Mouse (Mus musculus) midbrain, postnatal 0 days (tissue): ENCODE data around the gene Kif28. TPM values are rescaled to one million over a fixed set of nuclear protein-coding genes. Genes with fewer than 3 reads are reported as not detected.

ENCODE experiments used
- ATAC-seq: fragments of 200-750 bp; cut with Nextera tagmentation; 2 replicates; pipeline ENCODE4 v1.8.0; 2017; ENCODE audit warnings: moderate number of reproducible peaks, mild to moderate bottlenecking, moderate TSS enrichment, moderate library complexity; ENCODE audit not compliant: low FRiP score
- DNase-seq: peaks from one replicate; pipeline ENCODE4 v3.0.0-alpha.2; 2015; ENCODE audit warnings: low spot score
- H3K27ac ChIP-seq: fragments of 300-500 bp; sonication (generic); 2 replicates; pipeline ENCODE4 v1.5.1; 2014; ENCODE audit warnings: low read depth, mild to moderate bottlenecking, low read length, mixed read lengths
- H3K27me3 ChIP-seq: fragments of 300-500 bp; sonication (generic); 2 replicates; pipeline ENCODE4 v1.6.1; 2014; ENCODE audit warnings: low read length, control low read depth, mixed read lengths; ENCODE audit not compliant: insufficient read depth
- H3K36me3 ChIP-seq: fragments of 300-500 bp; sonication (generic); 2 replicates; pipeline ENCODE4 v1.6.1; 2014; ENCODE audit warnings: low read length, control low read depth, mixed read lengths; ENCODE audit not compliant: insufficient read depth
- H3K4me1 ChIP-seq: fragments of 300-500 bp; sonication (generic); 2 replicates; pipeline ENCODE4 v1.6.1; 2014; ENCODE audit warnings: mild to moderate bottlenecking, control low read depth, antibody characterized with exemption, low read length, mixed read lengths; ENCODE audit not compliant: insufficient read depth
- H3K4me2 ChIP-seq: fragments of 300-500 bp; sonication (generic); 2 replicates; pipeline ENCODE4 v1.6.1; 2014; ENCODE audit warnings: low read depth, mild to moderate bottlenecking, low read length, mixed read lengths; ENCODE audit not compliant: poor library complexity, severe bottlenecking
- H3K4me3 ChIP-seq: fragments of 300-500 bp; sonication (generic); 2 replicates; pipeline ENCODE4 v1.5.1; 2014; ENCODE audit warnings: low read depth, mild to moderate bottlenecking, low read length, moderate library complexity
- H3K9ac ChIP-seq: fragments of 300-500 bp; sonication (generic); replicated peaks from 2 replicates; pipeline ENCODE4 v1.6.1; 2014; ENCODE audit warnings: mild to moderate bottlenecking, low read length, moderate library complexity, mixed read lengths; ENCODE audit not compliant: poor library complexity, severe bottlenecking
- H3K9me3 ChIP-seq: fragments of 300-500 bp; sonication (generic); 2 replicates; pipeline ENCODE4 v1.6.1; 2016; ENCODE audit warnings: low read length, control low read depth
- CTCF ChIP-seq: IDR thresholded peaks from 2 replicates; pipeline ENCODE4 v1.5.1; 2016; ENCODE audit warnings: antibody characterized with exemption, mild to moderate bottlenecking
- WGBS: fragments of 180-500 bp; shearing (Covaris S2); extraction: QIAGEN DNeasy Blood & Tissue Kit; methylation state at CpG from one replicate; pipeline ENCODE4 v1.1.7; 2014; 5-methylcytosine and 5-hydroxymethylcytosine counted together
- polyA plus RNA-seq: library from polyadenylated mRNA; unstranded; fragments of >200 nt; fragmentation: Nextera tagmentation; extraction: Ambion mirVana; gene quantifications from 2 replicates; pipeline ENCODE4 v1.2.1, GENCODE M21; 2015
- total RNA-seq: library from RNA; depleted of rRNA; stranded (reverse); fragments of >200 nt; gene quantifications from 2 replicates; pipeline ENCODE4 v1.2.3, GENCODE M21; 2014

Kif28 gene
- total and polyA plus RNA-seq, 2 experiments from 2014 or later = 0.22 TPM; not detected in 1

GRCm38 (mm10) chr1:179760086-179760485, 15.0 kb upstream of the Kif28 start:
- ATAC-seq (no peak), DNase-seq (no peak)
- no peak overlapping the region for H3K4me2 ChIP-seq
- H3K27me3 ChIP-seq = no peaks in the 10 kb centered on the region
- no peak for TF ChIP-seq CTCF
- no peak overlapping the region for H3K4me3 ChIP-seq
- H3K4me1 ChIP-seq = no peaks in the 10 kb centered on the region
- WGBS = 94% methylated on average over 5 of the region's 5 CpGs
- H3K9me3 ChIP-seq = no peaks in the 10 kb centered on the region
- no peak overlapping the region for H3K9ac ChIP-seq
- H3K27ac ChIP-seq = no peak overlapping the region
- peaks cover 40% of the 10 kb centered on the region for H3K36me3 ChIP-seq

GRCm38 (mm10) chr1:179756477-179756876, 11.4 kb upstream of the Kif28 start:
- Histone ChIP-seq H3K9me3 (no peaks in the 10 kb centered on the region), H3K9ac (no peak overlapping the region), H3K4me3 (no peak overlapping the region), H3K27ac (no peak overlapping the region), H3K4me2 (no peak overlapping the region), H3K4me1 (no peaks in the 10 kb centered on the region), H3K36me3 (peaks cover 50% of the 10 kb centered on the region), H3K27me3 (no peaks in the 10 kb centered on the region)
- ATAC-seq (no peak), DNase-seq (no peak)
- no peak for TF ChIP-seq CTCF

- H3K36me3 ChIP-seq = peaks cover 32% of the 10 kb centered on the region
- no peak overlapping the region for H3K4me2 ChIP-seq
- H3K9ac ChIP-seq = no peak overlapping the region
- H3K4me3 ChIP-seq = no peak overlapping the region
- 94% methylated on average over 8 of the region's 8 CpGs for WGBS
- no peak for TF ChIP-seq CTCF
- no peak overlapping the region for H3K27ac ChIP-seq
- no peak for DNase-seq
- H3K27me3 ChIP-seq = no peaks in the 10 kb centered on the region
- ATAC-seq = no peak
- no peaks in the 10 kb centered on the region for H3K9me3 ChIP-seq
- H3K4me1 ChIP-seq = no peaks in the 10 kb centered on the region
These were observed 7.9 kb upstream of the Kif28 start for GRCm38 (mm10) chr1:179753006-179753405.

GRCm38 (mm10) chr1:179752276-179752675, 7.2 kb upstream of the Kif28 start:
- no peaks in the 10 kb centered on the region for H3K4me1 ChIP-seq
- H3K36me3 ChIP-seq = peaks cover 32% of the 10 kb centered on the region
- ATAC-seq (no peak), DNase-seq (no peak)
- H3K4me3 ChIP-seq = no peak overlapping the region
- TF ChIP-seq CTCF = no peak
- WGBS = 95% methylated on average over 11 of the region's 11 CpGs
- H3K9me3 ChIP-seq = no peaks in the 10 kb centered on the region
- no peaks in the 10 kb centered on the region for H3K27me3 ChIP-seq
- H3K27ac ChIP-seq = no peak overlapping the region
- no peak overlapping the region for H3K4me2 ChIP-seq
- H3K9ac ChIP-seq = no peak overlapping the region

- Histone ChIP-seq H3K9ac (no peak overlapping the region), H3K27me3 (no peaks in the 10 kb centered on the region), H3K27ac (no peak overlapping the region), H3K36me3 (peaks cover 15% of the 10 kb centered on the region; the same call in 1 of the 2 replicates), H3K4me1 (no peaks in the 10 kb centered on the region), H3K4me3 (no peak overlapping the region), H3K9me3 (no peaks in the 10 kb centered on the region), H3K4me2 (no peak overlapping the region)
- ATAC-seq (no peak), DNase-seq (no peak)
- no peak for TF ChIP-seq CTCF
- 75% methylated on average over 4 of the region's 4 CpGs for WGBS
These were observed 1.4 kb downstream of the Kif28 start for GRCm38 (mm10) chr1:179743593-179744193.

GRCm38 (mm10) chr1:179736483-179736882, 8.6 kb downstream of the Kif28 start:
- ATAC-seq (no peak), DNase-seq (no peak)
- Histone ChIP-seq H3K4me3 (no peak overlapping the region), H3K36me3 (no peaks in the 10 kb centered on the region), H3K9me3 (no peaks in the 10 kb centered on the region), H3K27ac (no peak overlapping the region), H3K9ac (no peak overlapping the region), H3K4me2 (no peak overlapping the region), H3K4me1 (no peaks in the 10 kb centered on the region), H3K27me3 (no peaks in the 10 kb centered on the region)
- no peak for TF ChIP-seq CTCF
- WGBS = 84% methylated on average over 3 of the region's 3 CpGs
